Mouse (Mus musculus) MEL (cell line): ENCODE data around the gene Efs. TPM values are rescaled to one million over a fixed set of nuclear protein-coding genes. Genes with fewer than 3 reads are reported as not detected.

ENCODE experiments used
- DNase-seq: peaks from one replicate; pipeline ENCODE4 v3.0.0; 2011; ENCODE audit warnings: low read depth, low spot score
- H3K27ac ChIP-seq: 2 replicates; pipeline ENCODE4 v1.5.1; 2012; ENCODE audit warnings: low read depth, mild to moderate bottlenecking, control low read depth, low read length, moderate library complexity; ENCODE audit not compliant: control insufficient read depth
- H3K27me3 ChIP-seq, 2 experiments: fragments of 150-350 bp in 1 of 2; sonication (generic) in 1 of 2; 2 replicates each; pipeline ENCODE4 v1.6.1; 2012; ENCODE audit warnings: low read length in 2 of 2, mild to moderate bottlenecking in 2 of 2, improper control_type of control experiment in 1 of 2, moderate library complexity in 1 of 2; ENCODE audit not compliant: insufficient read depth in 2 of 2, control insufficient read depth in 1 of 2
- H3K36me3 ChIP-seq, 2 experiments: 2 replicates each; pipeline ENCODE4 v1.6.1; 2012 to 2014; ENCODE audit warnings: low read length in 2 of 2, improper control_type of control experiment in 1 of 2, inconsistent platforms in 1 of 2, mild to moderate bottlenecking in 1 of 2; ENCODE audit not compliant: insufficient read depth in 2 of 2, control insufficient read depth in 1 of 2
- H3K4me1 ChIP-seq, 2 experiments: fragments of 150-350 bp in 1 of 2; sonication (generic) in 1 of 2; 2 replicates each; pipeline ENCODE4 v1.6.1; 2012; ENCODE audit warnings: low read length in 2 of 2, improper control_type of control experiment in 1 of 2, mild to moderate bottlenecking in 1 of 2; ENCODE audit not compliant: insufficient read depth in 2 of 2, control insufficient read depth in 1 of 2
- H3K4me3 ChIP-seq, 2 experiments: fragments of 150-350 bp in 1 of 2; sonication (generic) in 1 of 2; 2 replicates each; pipeline ENCODE4 v1.5.1; 2012; ENCODE audit warnings: low read depth in 2 of 2, low read length in 2 of 2, mild to moderate bottlenecking in 2 of 2, moderate library complexity in 2 of 2, control low read depth in 1 of 2, improper control_type of control experiment in 1 of 2; ENCODE audit not compliant: control insufficient read depth in 1 of 2, insufficient read depth in 1 of 2
- H3K79me2 ChIP-seq: 2 replicates; pipeline ENCODE4 v1.6.1; 2012; ENCODE audit warnings: mild to moderate bottlenecking, low read length, moderate library complexity; ENCODE audit not compliant: control insufficient read depth, poor library complexity, insufficient read depth
- H3K9ac ChIP-seq: 2 replicates; pipeline ENCODE4 v1.6.1; 2012; ENCODE audit warnings: low read depth, mild to moderate bottlenecking, control low read depth, low read length, moderate library complexity; ENCODE audit not compliant: control insufficient read depth, poor library complexity, severe bottlenecking
- H3K9me3 ChIP-seq: fragments of 150-350 bp; sonication (generic); replicated peaks from 2 replicates; pipeline ENCODE4 v1.6.1; 2012; ENCODE audit warnings: mild to moderate bottlenecking, low read length, improper control_type of control experiment, moderate library complexity; ENCODE audit not compliant: insufficient read depth
- CHD1 ChIP-seq: IDR thresholded peaks from 2 replicates; pipeline ENCODE4 v1.6.1; 2012; ENCODE audit warnings: low read depth, mild to moderate bottlenecking, inconsistent platforms, low read length, improper control_type of control experiment
- CTCF ChIP-seq, 3 experiments: IDR thresholded peaks in 2 of 3; conservative IDR thresholded peaks in 1 of 3; 2 replicates each; pipeline ENCODE4 v1.5.1; 2011 to 2012; ENCODE audit warnings: low read length in 3 of 3, low read depth in 2 of 3, mild to moderate bottlenecking in 2 of 3, improper control_type of control experiment in 1 of 3, inconsistent platforms in 1 of 3, mixed read lengths in 1 of 3, moderate library complexity in 1 of 3; ENCODE audit not compliant: control insufficient read depth in 1 of 3, insufficient read depth in 1 of 3, poor library complexity in 1 of 3, severe bottlenecking in 1 of 3
- HCFC1 ChIP-seq: IDR thresholded peaks from 2 replicates; pipeline ENCODE4 v1.6.1; 2012; ENCODE audit warnings: low read depth, mild to moderate bottlenecking, inconsistent platforms, low read length, improper control_type of control experiment, moderate library complexity
- MAX ChIP-seq: IDR thresholded peaks from 2 replicates; pipeline ENCODE4 v1.6.1; 2011; ENCODE audit warnings: low read length, improper control_type of control experiment
- MAZ ChIP-seq: IDR thresholded peaks from 2 replicates; pipeline ENCODE4 v1.6.1; 2012; ENCODE audit warnings: low read depth, mild to moderate bottlenecking, inconsistent platforms, low read length, improper control_type of control experiment
- MXI1 ChIP-seq: IDR thresholded peaks from 2 replicates; pipeline ENCODE4 v1.6.1; 2011; ENCODE audit warnings: mild to moderate bottlenecking, low read depth, low read length, improper control_type of control experiment
- MYC ChIP-seq: IDR thresholded peaks from 2 replicates; pipeline ENCODE4 v1.6.1; 2011; ENCODE audit warnings: low read depth, mild to moderate bottlenecking, low read length, improper control_type of control experiment, moderate library complexity
- POLR2A ChIP-seq, 2 experiments: IDR thresholded peaks; 2 replicates each; pipeline ENCODE4 v1.6.1; 2011 to 2012; ENCODE audit warnings: low read length in 2 of 2, mild to moderate bottlenecking in 2 of 2, control low read depth in 1 of 2, improper control_type of control experiment in 1 of 2, low read depth in 1 of 2, moderate library complexity in 1 of 2; ENCODE audit not compliant: control insufficient read depth in 1 of 2, insufficient read depth in 1 of 2, poor library complexity in 1 of 2
- POLR2AphosphoS2 ChIP-seq: IDR thresholded peaks from 2 replicates; pipeline ENCODE4 v1.6.1; 2011; ENCODE audit warnings: low read length, improper control_type of control experiment
- RAD21 ChIP-seq: IDR thresholded peaks from 2 replicates; pipeline ENCODE4 v1.6.1; 2011; ENCODE audit warnings: mild to moderate bottlenecking, low read depth, low read length, improper control_type of control experiment
- RCOR1 ChIP-seq: IDR thresholded peaks from 2 replicates; pipeline ENCODE4 v1.6.1; 2012; ENCODE audit warnings: low read depth, mild to moderate bottlenecking, inconsistent platforms, low read length, improper control_type of control experiment
- SMC3 ChIP-seq: IDR thresholded peaks from 2 replicates; pipeline ENCODE4 v1.6.1; 2011; ENCODE audit warnings: low read depth, low read length, improper control_type of control experiment
- TCF12 ChIP-seq: IDR thresholded peaks from 2 replicates; pipeline ENCODE4 v1.6.1; 2014; ENCODE audit warnings: low read depth, mild to moderate bottlenecking, inconsistent platforms, low read length, improper control_type of control experiment, moderate library complexity
- UBTF ChIP-seq: IDR thresholded peaks from 2 replicates; pipeline ENCODE4 v1.6.1; 2012; ENCODE audit warnings: low read depth, mild to moderate bottlenecking, inconsistent platforms, low read length, improper control_type of control experiment, moderate library complexity, borderline replicate concordance; ENCODE audit not compliant: insufficient read depth
- ZC3H11A ChIP-seq: IDR thresholded peaks from 2 replicates; pipeline ENCODE4 v1.6.1; 2012; ENCODE audit warnings: low read depth, mild to moderate bottlenecking, inconsistent platforms, low read length, improper control_type of control experiment
- ZMIZ1 ChIP-seq: IDR thresholded peaks from 2 replicates; pipeline ENCODE4 v1.6.1; 2012; ENCODE audit warnings: low read depth, mild to moderate bottlenecking, inconsistent platforms, low read length, improper control_type of control experiment, moderate library complexity
- polyA plus RNA-seq, 2 experiments: library from polyadenylated mRNA; stranded (reverse) in 1 of 2; unstranded in 1 of 2; fragments of >175 nt in 1 of 2; fragments of >200 nt in 1 of 2; gene quantifications; 2 replicates each; pipeline versions ENCODE4 v1.2.1 to v1.2.4; 2012; ENCODE audit warnings: low replicate concordance in 2 of 2, low read depth in 1 of 2; ENCODE audit not compliant: insufficient read length in 2 of 2, insufficient read depth in 1 of 2, missing spikeins in 1 of 2
- total RNA-seq: library from RNA; depleted of rRNA; stranded (reverse); fragments of 300-350 nt; gene quantifications from 2 replicates; pipeline ENCODE4 v1.2.3, GENCODE M21; 2012

The Efs gene
- total and polyA plus RNA-seq, 3 experiments, result not detected

DNA sequence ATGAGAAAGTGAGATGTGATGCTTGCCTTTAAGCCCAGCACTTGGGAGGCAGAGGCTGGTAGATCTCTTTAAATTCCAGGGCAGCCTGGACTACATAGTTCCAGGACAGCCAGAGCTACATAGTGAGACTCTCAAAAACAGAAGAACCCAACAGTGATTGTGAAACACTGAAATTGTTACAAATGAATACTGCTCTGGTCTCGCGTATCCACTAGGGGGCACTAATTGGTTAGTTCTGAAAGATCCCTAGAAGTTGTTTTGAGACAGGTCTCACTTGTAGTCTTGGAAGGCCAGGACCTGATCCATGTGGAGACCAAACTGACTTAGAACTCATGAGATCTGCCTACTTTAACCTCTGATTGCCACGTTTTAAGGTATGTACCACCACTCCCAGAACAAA lies 25.5 kb downstream of the Efs start:
- peak; percentile 84 for DNase-seq
- no peaks in the 10 kb centered on the region for H3K9me3 ChIP-seq

DNA sequence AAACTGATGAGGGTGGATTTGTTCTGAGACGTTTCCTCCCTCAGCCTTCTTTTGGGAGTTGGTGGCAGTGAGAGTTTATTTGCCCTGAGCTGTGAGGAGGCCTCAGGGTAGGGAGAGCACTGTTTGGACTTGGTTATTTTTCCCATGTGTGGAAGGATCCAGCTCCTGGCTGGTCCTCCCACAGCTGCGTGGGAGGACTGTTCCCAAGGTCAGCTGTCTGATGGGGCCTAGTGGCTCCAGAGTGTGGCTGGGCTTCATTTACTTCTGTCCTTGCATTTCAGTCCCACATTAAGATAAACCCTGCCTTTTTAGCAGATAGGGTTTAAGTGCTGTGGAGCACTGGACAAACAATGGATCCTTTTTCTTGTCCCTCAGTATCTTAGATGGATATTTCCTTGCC lies 28.5 kb downstream of the Efs start:
- Histone ChIP-seq H3K4me3 (no peak overlapping the region), H3K9me3 (no peaks in the 10 kb centered on the region), H3K36me3 (peaks cover 12 to 14% of the 10 kb centered on the region in 2 experiments), H3K4me1 (peaks cover 4 to 6% of the 10 kb centered on the region in 2 experiments; a peak in 3 of 4 replicates), H3K27me3 (no peaks in the 10 kb centered on the region), H3K79me2 (peaks cover 19% of the 10 kb centered on the region), H3K27ac (no peak overlapping the region), H3K9ac (no peak overlapping the region)
- no peak for TF ChIP-seq TCF12
- TF ChIP-seq POLR2A (IDR thresholded peaks at IDR 0.05; ENCODE audit: control insufficient read depth in 1 of 2, insufficient read depth in 1 of 2, low read depth in 1 of 2, low read length in 2 of 2, poor library complexity in 1 of 2), result peak in 1 of 2 experiments; percentile 21; a peak in 1 of 4 replicates
- DNase-seq, result no peak

More for the DNA sequence above, 25.5 kb downstream of the Efs start:
- Histone ChIP-seq H3K36me3 (peaks cover 7 to 12% of the 10 kb centered on the region in 2 experiments), H3K4me3 (no peak overlapping the region), H3K4me1 (peaks cover 4 to 6% of the 10 kb centered on the region in 2 experiments; a peak in 3 of 4 replicates), H3K27ac (no peak overlapping the region), H3K79me2 (peaks cover 7% of the 10 kb centered on the region)
- TF ChIP-seq RAD21 (peak; percentile 73), CTCF (IDR thresholded peaks at IDR 0.05 in 2 of 3, conservative IDR thresholded peaks at IDR 0.05 in 1 of 3; ENCODE audit: control insufficient read depth in 1 of 3, insufficient read depth in 1 of 3, low read depth in 2 of 3, low read length in 3 of 3, poor library complexity in 1 of 3, severe bottlenecking in 1 of 3) (peak; percentile 27 to 77 (median 77); a peak in 5 of 6 replicates), POLR2AphosphoS2 (0 out of 2 replicates have a peak, but pooled peaks have one; percentile 12), ZMIZ1 (no peak), MYC (no peak), ZC3H11A (peak; percentile 53), SMC3 (peak; percentile 69), POLR2A (IDR thresholded peaks at IDR 0.05; ENCODE audit: control insufficient read depth in 1 of 2, insufficient read depth in 1 of 2, low read depth in 1 of 2, low read length in 2 of 2, poor library complexity in 1 of 2) (0 out of 4 replicates have a peak, but pooled peaks of 1 of the 2 experiments have one; percentile 15)
- TF ChIP-seq, all 39 proteins: peak for 6
- H3K9ac ChIP-seq, result no peak overlapping the region
- no peaks in the 10 kb centered on the region for H3K27me3 ChIP-seq

DNA sequence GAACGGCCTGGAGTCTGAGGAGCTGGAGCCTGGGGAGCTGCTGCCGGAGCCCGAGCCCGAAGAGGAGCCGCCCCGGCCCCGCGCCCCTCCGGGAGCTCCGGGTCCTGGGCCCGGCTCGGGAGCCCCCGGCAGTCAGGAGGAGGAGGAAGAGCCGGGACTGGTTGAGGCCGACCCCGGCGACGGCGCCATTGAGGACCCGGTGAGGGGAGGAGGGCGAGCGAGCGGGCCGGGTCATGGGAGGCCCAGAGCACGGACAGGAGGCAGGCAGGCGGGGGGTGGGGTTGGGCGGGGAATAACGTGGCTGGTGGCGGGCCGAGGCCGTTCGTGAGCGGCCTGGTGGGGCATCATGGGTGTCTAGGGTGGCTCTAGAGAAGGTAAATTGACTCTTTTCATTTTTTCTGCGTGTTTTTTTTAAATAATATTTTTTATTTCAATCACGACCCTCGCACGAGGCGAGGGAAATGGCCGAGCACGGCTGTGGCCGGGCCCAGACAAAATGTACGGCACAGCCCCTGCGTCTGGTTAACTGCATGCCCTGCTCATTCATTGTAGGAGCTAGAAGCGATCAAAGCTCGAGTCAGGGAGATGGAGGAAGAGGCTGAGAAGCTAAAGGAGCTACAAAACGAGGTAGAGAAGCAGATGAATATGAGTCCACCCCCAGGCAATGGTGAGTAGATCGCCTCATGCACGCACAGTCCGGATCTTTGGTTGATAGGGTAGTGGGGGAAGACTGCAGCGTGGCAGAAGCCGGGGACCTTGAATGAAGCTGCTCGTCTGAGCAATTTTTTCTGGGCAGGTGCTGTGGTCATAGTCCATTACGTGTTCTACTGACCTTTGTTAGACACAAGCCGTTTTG lies 31.4 kb downstream of the Efs start:
- TF ChIP-seq MAX, result peak; percentile 57
- TF ChIP-seq RCOR1, result no peak
- TF ChIP-seq MAZ, result 0 out of 2 replicates have a peak, but pooled peaks have one; percentile 46
- peak; percentile 82 for TF ChIP-seq MXI1
- 0 out of 2 replicates have a peak, but pooled peaks have one; percentile 32 for TF ChIP-seq ZMIZ1
- no peak for TF ChIP-seq UBTF
- TF ChIP-seq CHD1, result peak; percentile 74; the same call in 1 of the 2 replicates
- TF ChIP-seq HCFC1, result peak; percentile 49; the same call in 1 of the 2 replicates
- TF ChIP-seq TCF12, result peak; percentile 23; the same call in 1 of the 2 replicates
- peak in 1 of 2 experiments; percentile 44; a peak in 2 of 4 replicates for TF ChIP-seq POLR2A (IDR thresholded peaks at IDR 0.05; ENCODE audit: control insufficient read depth in 1 of 2, insufficient read depth in 1 of 2, low read depth in 1 of 2, low read length in 2 of 2, poor library complexity in 1 of 2)
- DNase-seq, result peak; percentile 67
- H3K36me3 ChIP-seq, result peaks cover 12 to 14% of the 10 kb centered on the region in 2 experiments
- no peaks in the 10 kb centered on the region for H3K27me3 ChIP-seq
- peaks cover 4 to 6% of the 10 kb centered on the region in 2 experiments; a peak in 3 of 4 replicates for H3K4me1 ChIP-seq
- H3K9ac ChIP-seq, result peak overlapping the region; percentile 100
- H3K9me3 ChIP-seq, result no peaks in the 10 kb centered on the region
- H3K4me3 ChIP-seq, result peak overlapping the region; percentile 74 to 100
- H3K27ac ChIP-seq, result peak overlapping the region; percentile 73
- peaks cover 19% of the 10 kb centered on the region for H3K79me2 ChIP-seq
